Mouse (Mus musculus) left cerebral cortex, adult 11 months (tissue): Measurements from ENCODE around the gene Sord.

Source experiments
- DNase-seq: peaks from one replicate; pipeline ENCODE4 v3.0.0; 2022; ENCODE audit warnings: low spot score

Sord gene

GRCm38 (mm10) chr2:122302574-122303241, 68.2 kb downstream of the Sord start:
- DNase-seq: no peak

- no peak for DNase-seq
Measured at GRCm38 (mm10) chr2:122304544-122304943, 70.0 kb downstream of the Sord start.

- no peak for DNase-seq
Measured at GRCm38 (mm10) chr2:122305097-122305892, 70.7 kb downstream of the Sord start.

- no peak for DNase-seq
Measured at GRCm38 (mm10) chr2:122306184-122306583, 71.6 kb downstream of the Sord start.

- no peak for DNase-seq
Measured at GRCm38 (mm10) chr2:122309647-122310046, 75.1 kb downstream of the Sord start.

GRCm38 (mm10) chr2:122311561-122311960, 77.0 kb downstream of the Sord start:
- no peak for DNase-seq

- DNase-seq: no peak
Measured at GRCm38 (mm10) chr2:122312722-122313417, 78.3 kb downstream of the Sord start.

GRCm38 (mm10) chr2:122313536-122313935, 79.0 kb downstream of the Sord start, which contains the start of gene Duoxa1:
Duoxa1 (minus strand) TSS chr2:122313730.
- no peak for DNase-seq
